Mouse (Mus musculus) heart, postnatal 25 days (tissue): ENCODE results near the gene Meaf6. TPM values are rescaled to one million over a fixed set of nuclear protein-coding genes. Genes with fewer than 3 reads are reported as not detected.
A peak's percentile ranks its signal among the peaks of the same experiment; 100 is the strongest.

Experiments used
- DNase-seq: peaks from one replicate; pipeline ENCODE4 v3.0.0; 2022; ENCODE audit warnings: low spot score
- intact Hi-C: fragments of 180-260 bp; cut with DNase I; formaldehyde crosslinking; loops from one replicate; pipeline ENCODE4 v1.15.1; 2025
- total RNA-seq, 2 experiments: library from RNA; stranded (reverse); gene quantifications; 2 replicates each; pipeline ENCODE4 v1.2.3; 2021

The Meaf6 gene
- 10 to 100 TPM; 21.1 to 22.0 TPM for total RNA-seq

DNA sequence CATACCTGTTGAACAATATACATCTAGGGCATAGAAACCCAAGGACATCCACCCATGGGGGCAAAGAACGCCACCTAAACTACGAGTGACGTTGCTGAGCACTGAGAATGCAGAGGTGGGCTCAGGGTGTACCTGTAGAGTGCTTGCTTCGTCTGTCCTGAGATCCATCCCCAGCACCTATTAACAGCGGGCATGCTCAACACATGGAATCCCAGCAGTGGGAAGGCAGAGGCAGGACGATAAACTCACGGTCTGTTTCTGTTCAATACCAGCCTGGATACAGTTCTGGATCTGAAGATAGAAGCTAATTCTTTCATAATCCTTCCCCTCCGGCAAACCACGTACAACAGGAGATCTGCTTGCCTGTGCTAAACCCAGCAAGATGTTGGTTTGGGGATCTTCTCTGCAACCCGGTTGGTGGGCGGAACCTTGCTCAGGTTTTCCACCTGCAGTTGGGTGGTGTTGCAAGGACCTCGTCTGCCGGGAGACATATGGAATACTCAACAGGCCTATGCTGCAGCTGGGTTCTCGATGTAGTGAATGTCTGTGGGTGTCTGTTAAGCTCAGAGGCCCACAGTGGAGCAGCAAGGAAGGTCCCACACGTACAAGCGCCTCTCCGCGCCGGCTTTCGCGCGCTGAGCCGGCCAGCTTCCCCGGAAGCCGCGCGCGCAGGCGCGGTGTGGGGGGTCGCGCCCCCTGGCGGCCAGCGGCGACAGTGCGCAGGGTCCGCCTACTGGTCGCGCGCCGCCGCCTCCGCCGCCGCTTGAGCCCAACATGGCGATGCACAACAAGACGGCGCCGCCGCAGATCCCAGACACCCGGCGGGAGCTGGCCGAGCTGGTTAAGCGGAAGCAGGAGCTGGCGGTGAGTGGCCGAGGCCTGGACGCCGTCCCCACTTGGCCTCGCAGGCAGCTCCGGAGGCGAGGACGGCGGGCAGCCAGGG is at the start of gene Meaf6:
TSS of gene Meaf6 (plus strand) at position 732 of the 943 bp plus-strand sequence.
- intact Hi-C loops: loop anchor here (1.0 kb wide), 1 partner anchor 17 kb away; no protein-coding TSS in a partner anchor

GRCm38 (mm10) chr4:125044454-125044853 is 40.5 kb upstream of the Meaf6 start:
- intact Hi-C loops: no loop called here
- no peak for DNase-seq

More for the DNA sequence above, at the start of gene Meaf6:
- peak; percentile 82 for DNase-seq

DNA sequence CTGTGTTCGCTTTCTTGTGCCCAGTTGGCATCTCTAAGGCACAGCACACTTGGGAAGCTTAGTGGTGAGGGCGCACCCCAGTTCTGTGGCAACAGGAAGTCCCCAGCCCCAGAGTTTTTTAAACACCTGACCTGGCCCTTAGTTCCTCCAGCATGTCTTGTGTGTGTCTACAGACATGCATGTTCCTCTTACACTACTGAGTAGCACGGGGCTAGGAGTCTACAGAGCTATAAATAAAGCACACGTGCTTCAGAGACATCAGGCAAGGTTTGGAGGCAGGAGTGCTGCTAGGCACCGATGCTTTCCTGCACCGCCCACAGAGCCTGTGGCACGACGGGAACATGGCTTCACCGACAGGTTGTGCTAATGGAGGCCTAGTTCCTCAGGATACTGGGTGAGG is 29.5 kb upstream of the Meaf6 start:
- no peak for DNase-seq
- intact Hi-C loops: no loop called here

DNA sequence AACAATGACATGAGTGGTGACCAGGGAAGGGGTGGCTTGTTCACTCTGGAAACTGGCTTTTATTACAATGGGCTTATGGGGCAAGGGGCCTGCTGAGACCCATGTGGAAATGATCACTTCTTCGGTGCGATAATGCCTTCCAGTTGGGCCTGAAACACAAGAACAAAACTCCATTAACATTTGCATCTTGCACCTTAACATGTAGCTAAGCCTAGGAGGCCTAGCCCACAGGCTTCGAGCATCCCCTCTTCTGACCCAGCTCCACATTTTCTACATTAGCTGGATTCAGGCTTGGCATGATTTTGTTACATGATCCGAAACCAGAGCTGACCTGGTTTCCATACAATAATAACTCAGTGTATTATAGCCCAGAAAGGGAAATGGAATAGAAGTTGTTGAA is 28.5 kb upstream of the Meaf6 start:
- DNase-seq: no peak

GRCm38 (mm10) chr4:125057273-125057672 is 27.7 kb upstream of the Meaf6 start:
- intact Hi-C loops: no loop called here
- no peak for DNase-seq

More for the DNA sequence above, 28.5 kb upstream of the Meaf6 start:
- intact Hi-C loops: no loop called here

- intact Hi-C loops: no loop called here
- no peak for DNase-seq
These were observed 26.9 kb upstream of the Meaf6 start for GRCm38 (mm10) chr4:125058033-125058432.

DNA sequence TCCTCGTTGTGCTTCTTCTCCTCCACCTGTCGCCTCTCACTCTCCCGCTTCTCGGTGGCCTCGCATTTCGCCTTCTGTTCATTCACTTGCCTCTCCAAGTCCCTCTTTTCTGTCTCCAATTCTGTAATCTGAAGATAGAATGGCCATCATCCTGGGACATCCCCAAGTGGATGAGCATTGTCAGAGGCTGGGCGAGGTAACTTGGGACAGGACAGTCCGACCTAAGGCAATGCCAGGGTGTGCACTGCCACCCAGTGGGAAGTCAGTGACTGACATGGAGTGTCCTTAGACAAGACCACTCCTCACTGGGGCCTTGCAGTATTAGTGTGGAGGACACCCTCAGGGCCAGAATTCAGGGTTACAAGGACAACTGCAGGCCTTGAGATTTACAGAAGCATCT is 25.9 kb upstream of the Meaf6 start:
- intact Hi-C loops: loop anchor here (1.0 kb wide), 1 partner anchor 116 kb away; no protein-coding TSS in a partner anchor
- no peak for DNase-seq

DNA sequence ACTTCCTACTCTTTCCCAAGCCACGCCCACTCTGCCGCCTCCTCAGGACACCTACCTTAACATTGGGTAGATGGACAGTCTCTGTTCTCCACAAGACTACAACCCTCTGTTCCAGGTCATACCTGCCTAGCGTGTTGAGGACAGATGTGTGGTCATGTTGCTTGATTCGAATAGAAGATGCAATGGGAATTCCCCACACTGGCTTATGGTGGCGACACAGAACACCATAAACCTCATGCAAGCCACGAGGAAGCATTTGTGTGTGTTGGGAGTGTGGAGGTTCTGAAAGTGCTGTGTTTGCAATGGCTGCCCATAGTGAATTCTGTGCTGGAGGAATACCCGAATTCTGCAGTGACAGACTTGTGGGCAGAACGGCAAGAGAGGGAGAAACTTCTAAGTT is 21.1 kb upstream of the Meaf6 start:
- intact Hi-C loops: loop anchor here (10.0 kb wide), 2 partner anchors 209 to 349 kb away; partner anchors contain the start of genes 1110065P20Rik, Sf3a3 and Yrdc

DNA sequence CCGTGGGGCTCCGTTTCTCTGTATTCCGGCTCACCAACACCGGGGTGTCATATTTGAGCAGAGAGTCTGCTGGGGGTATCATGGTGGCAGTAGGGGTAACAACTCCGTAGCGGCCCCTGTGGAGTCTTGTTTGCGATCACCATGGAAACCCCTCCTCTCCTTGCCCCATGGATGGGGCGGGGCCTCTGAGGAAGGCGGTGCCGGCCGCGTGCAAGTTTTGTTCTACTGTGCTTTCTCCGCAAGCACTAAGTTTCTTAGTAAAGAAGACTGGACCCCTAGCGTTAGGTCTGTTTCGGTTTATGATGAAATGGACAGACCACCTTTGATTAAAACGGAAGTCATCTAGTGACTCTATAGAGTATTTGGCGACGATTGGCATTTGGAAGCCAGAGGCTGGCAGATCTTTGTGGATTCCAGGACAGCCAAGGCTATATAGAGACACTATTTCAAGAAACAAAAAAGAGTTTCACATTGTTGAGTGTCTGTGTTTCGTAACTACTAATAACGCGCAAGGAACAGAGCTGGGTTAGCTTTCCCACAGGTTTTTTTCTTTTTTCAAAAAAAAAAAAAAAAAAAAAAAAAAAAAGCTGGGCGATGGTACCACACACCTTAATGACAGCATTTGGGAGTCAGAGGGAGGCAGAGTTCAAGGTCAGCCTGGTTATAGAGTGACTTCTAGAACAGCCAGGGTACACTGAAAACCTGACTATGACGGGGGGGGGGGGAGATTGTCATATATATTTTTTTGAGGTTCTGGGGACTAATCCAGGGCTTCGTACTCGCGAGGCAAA is 19.2 kb upstream of the Meaf6 start, which contains the start of gene Dnali1:
TSS of gene Dnali1 (minus strand) at position 187 of the 791 bp plus-strand sequence.
- DNase-seq: peak; percentile 29
- intact Hi-C loops: loop anchor here (5.0 to 10.0 kb wide), 3 partner anchors 33 to 351 kb away; partner anchors contain the start of genes 1110065P20Rik, Sf3a3 and Yrdc

More for the DNA sequence above, 21.1 kb upstream of the Meaf6 start:
- no peak for DNase-seq

GRCm38 (mm10) chr4:125066490-125067370 is 18.2 kb upstream of the Meaf6 start, which contains the start of gene Snip1:
Gene Snip1, plus strand, starts transcription at chr4:125066672.
- peak; percentile 87 for DNase-seq
- intact Hi-C loops: loop anchor here (1.0 to 10.0 kb wide), 4 partner anchors 18 to 352 kb away; partner anchors contain the start of genes 1110065P20Rik, Sf3a3 and Yrdc

DNA sequence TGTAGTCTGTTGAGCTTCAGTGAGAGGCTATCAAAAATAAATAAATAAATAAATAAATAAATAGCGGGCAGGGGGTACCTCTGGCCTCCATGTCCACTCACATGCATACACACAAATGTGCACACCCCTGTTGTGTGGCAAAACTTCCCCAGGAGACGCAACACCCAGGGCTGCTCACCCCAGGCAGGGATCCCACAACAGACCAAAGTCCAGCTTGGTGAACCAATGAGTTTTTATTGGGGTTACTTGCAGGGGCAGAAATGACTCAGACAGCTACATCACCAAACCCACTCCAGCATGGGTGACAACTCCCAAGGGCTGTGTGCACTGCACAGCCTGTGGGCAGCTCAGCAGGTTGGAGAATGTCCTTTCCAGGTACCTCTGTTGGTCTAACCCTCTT is 7.2 kb upstream of the Meaf6 start:
- intact Hi-C loops: no loop called here
- DNase-seq: no peak

GRCm38 (mm10) chr4:125078698-125079097 is 6.2 kb upstream of the Meaf6 start:
- intact Hi-C loops: no loop called here
- no peak for DNase-seq

GRCm38 (mm10) chr4:125085346-125085841 is 460 bp downstream of the Meaf6 start:
- no peak for DNase-seq
- intact Hi-C loops: no loop called here

GRCm38 (mm10) chr4:125093031-125093430 is 8.1 kb downstream of the Meaf6 start:
- no peak for DNase-seq
- intact Hi-C loops: no loop called here

DNA sequence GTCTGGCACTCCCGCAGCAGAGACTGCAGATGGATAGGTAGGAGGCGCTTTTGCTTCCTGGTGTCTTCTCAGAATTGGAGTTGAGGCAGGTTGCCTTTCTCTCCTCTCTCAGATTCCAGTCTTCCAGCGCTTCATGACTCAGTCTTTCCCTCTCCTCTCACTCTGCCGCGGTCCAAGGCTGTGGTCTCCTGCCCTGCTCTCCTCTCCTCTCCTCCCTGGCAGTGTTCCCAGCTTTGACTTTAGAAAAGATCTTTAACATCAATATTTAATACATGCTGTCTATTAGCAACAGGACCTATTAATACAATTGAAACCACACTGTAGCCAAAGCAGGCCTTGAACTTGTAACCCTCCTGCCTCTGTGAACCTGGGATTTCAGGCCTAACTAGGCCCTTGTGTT is 11.1 kb downstream of the Meaf6 start:
- intact Hi-C loops: no loop called here
- no peak for DNase-seq

DNA sequence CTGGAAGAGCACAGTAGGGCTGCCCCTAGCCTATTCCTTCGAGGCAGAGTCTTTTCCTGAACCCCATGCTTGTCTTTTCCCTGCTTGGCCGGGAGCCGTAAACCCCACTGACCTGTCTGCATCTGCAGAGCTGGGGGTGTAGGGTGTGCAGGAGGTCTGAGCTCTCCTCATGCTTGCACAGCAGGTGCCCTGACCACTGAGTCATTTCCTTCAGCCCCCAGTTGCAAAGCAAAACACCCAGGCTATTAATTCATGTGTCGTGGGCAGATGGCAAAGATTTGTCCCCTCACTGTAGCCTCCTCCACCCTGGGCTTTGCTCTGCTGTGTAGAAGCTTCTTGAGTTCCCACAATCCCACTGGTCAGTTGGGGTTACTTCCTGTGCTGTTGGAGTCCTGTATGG is 12.5 kb downstream of the Meaf6 start:
- DNase-seq: no peak
- intact Hi-C loops: no loop called here

GRCm38 (mm10) chr4:125099458-125099857 is 14.5 kb downstream of the Meaf6 start:
- intact Hi-C loops: loop anchor here (1.0 kb wide), 1 partner anchor 156 kb away; no protein-coding TSS in a partner anchor

GRCm38 (mm10) chr4:125101334-125101733 is 16.4 kb downstream of the Meaf6 start:
- intact Hi-C loops: no loop called here
- no peak for DNase-seq

More at GRCm38 (mm10) chr4:125099458-125099857, 14.5 kb downstream of the Meaf6 start:
- peak; percentile 37 for DNase-seq

DNA sequence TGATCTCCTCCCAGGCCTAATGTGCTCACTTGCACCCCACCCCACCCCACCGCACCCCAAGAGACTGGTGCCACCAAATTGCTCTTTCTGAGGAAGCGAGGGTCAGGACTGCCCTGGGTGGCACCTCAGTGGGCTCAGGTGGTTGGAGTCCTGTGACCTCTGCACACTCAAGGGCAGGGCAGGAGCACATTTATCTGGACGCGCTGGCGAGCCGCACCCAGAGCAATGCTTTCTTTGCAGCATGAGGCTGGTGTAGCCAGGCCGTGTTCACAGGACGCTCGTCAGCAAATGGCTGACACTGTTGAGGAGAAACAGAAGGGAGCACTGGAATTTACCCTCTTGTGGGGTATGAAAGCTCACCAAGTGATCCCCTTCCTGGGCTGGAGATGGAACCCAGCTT is 20.4 kb downstream of the Meaf6 start:
- intact Hi-C loops: no loop called here

More for the DNA sequence above, 20.4 kb downstream of the Meaf6 start:
- no peak for DNase-seq
